In genomic region chr4:138651881-138652280, GRCm38 (mm10) we compare ENCODE assay signal across 14 mouse cellular contexts. TPM values are rescaled to one million over a fixed set of nuclear protein-coding genes. Genes with fewer than 3 reads are reported as not detected.
"Had no signal": no experiment of that assay in that cellular context is flagged by ENCODE, and none has a peak within 500 bp of the region (broad histone marks: within the 10 kb centered on the region; RNA-seq: fewer than 3 reads in every experiment).

No protein-coding gene starts in this region.

- H3K4me3 ChIP-seq: limb, embryonic 13.5 days; midbrain, embryonic 13.5 days; myocyte had no signal

- H3K27ac ChIP-seq: limb, embryonic 13.5 days; liver, embryonic 14.5 days; midbrain, embryonic 13.5 days had no signal

- DNase-seq: kidney, adult 18-20 months; kidney, postnatal 14 days; layer of hippocampus, postnatal 36 days; lung, adult 18-20 months; right cerebral cortex, postnatal 4 days; spleen, adult 18-20 months; thymus, adult 18-20 months; thymus, postnatal 14 days had no signal

- H3K4me2 ChIP-seq: limb, embryonic 13.5 days; midbrain, embryonic 13.5 days had no signal

- H3K9ac ChIP-seq: limb, embryonic 13.5 days; liver, embryonic 14.5 days; midbrain, embryonic 13.5 days had no signal

- H3K36me3 ChIP-seq: limb, embryonic 13.5 days; midbrain, embryonic 13.5 days had no signal

- H3K9me3 ChIP-seq: limb, embryonic 13.5 days; midbrain, embryonic 13.5 days had no signal

- ATAC-seq: midbrain, embryonic 13.5 days had no signal

- H3K4me1 ChIP-seq: limb, embryonic 13.5 days had no signal

- H3K27me3 ChIP-seq: limb, embryonic 13.5 days; midbrain, embryonic 13.5 days had no signal

RNA-seq across cellular contexts. Expression of gene Vwa5b1, which starts 16.2 kb away (rescaled TPM):
- total RNA-seq: liver, adult 2 months; neutrophil, adult 5-6 weeks had no signal
- polyA plus RNA-seq: limb, embryonic 13.5 days; liver, adult 2 months; liver, embryonic 14.5 days; myocyte had no signal
